In the genomic region with DNA sequence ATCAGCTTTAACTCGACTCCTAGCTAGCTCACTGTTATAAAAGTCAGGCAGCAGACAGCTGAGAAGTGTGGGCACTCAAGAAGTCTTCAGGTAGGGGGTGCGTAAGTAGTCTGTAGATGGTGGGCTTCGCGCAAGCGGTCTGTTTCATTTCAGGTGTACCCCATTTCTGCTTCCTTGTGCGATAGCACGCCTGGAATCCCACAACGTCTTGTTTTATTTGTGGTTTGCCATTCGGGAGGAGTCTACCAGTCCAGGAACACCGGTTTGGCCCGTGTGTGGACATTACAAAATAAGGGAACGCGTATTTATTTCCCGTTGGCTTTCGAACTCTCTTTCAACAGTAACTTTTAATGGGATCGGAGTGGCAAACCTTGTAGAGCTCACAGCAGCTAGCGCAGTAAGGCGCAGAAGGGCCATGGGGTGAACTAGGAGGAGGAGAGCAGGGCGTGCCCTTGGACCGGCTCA, we compare ENCODE assay signal across 9 mouse cellular contexts. TPM values are rescaled to one million over a fixed set of nuclear protein-coding genes. Genes with fewer than 3 reads are reported as not detected.
DNase-seq lines count a peak whose midpoint lies in the region; ATAC-seq lines count a peak whose summit lies in the region.
"Had no signal": no experiment of that assay in that cellular context is flagged by ENCODE, and none has a peak within 500 bp of the region (broad histone marks: within the 10 kb centered on the region; RNA-seq: fewer than 3 reads in every experiment).

No protein-coding gene starts in this region.

- ATAC-seq in megakaryocyte progenitor cell, adult 5-6 weeks (replicated peaks; ENCODE audit: poor library complexity), result peak; percentile 23; the same call in 1 of the 2 replicates
- no peak for ATAC-seq in frontal cortex, adult (ENCODE audit: low TSS enrichment)
- no peak for ATAC-seq in forebrain, embryonic 16.5 days

- no peak for DNase-seq in heart, embryonic 10.5 days (ENCODE audit: low spot score)
- no peak for DNase-seq in heart, adult 9 months (ENCODE audit: low spot score in 2 of 2)
- peak; percentile 78 for DNase-seq in Muller cell, postnatal 12 days (ENCODE audit: inconsistent ontology term)
- DNase-seq in heart, postnatal 4 days, result peak; percentile 11
- DNase-seq in left cerebral cortex, postnatal 10 days (ENCODE audit: extremely low spot score in 1 of 2, low spot score in 2 of 2), result no peak

- peak overlapping the region; percentile 51 for H3K4me3 ChIP-seq in heart, embryonic 10.5 days
- H3K4me3 ChIP-seq in forebrain, embryonic 16.5 days (replicated peaks; ENCODE audit: low read length), result no peak overlapping the region

- no peak overlapping the region for H3K4me2 ChIP-seq in forebrain, embryonic 16.5 days (ENCODE audit: low read length)

- H3K27me3 ChIP-seq in heart, embryonic 10.5 days (ENCODE audit: insufficient read depth, poor library complexity, severe bottlenecking), result peaks cover 88% of the 10 kb centered on the region
- H3K27me3 ChIP-seq in forebrain, embryonic 16.5 days (replicated peaks; ENCODE audit: control insufficient read depth, insufficient read depth, low read length), result peaks cover 81% of the 10 kb centered on the region

- WGBS in heart, embryonic 10.5 days, result 17% methylated on average over 20 of the region's 20 CpGs
- WGBS in forebrain, embryonic 16.5 days, result 12% methylated on average over 20 of the region's 20 CpGs

- H3K4me1 ChIP-seq in heart, embryonic 10.5 days, result peaks cover 57% of the 10 kb centered on the region
- H3K4me1 ChIP-seq in forebrain, embryonic 16.5 days (replicated peaks; ENCODE audit: control insufficient read depth, insufficient read depth, low read length), result peaks cover 8% of the 10 kb centered on the region

- peaks cover 14% of the 10 kb centered on the region; the same call in 1 of the 2 replicates for H3K36me3 ChIP-seq in heart, embryonic 10.5 days
- no peaks in the 10 kb centered on the region for H3K36me3 ChIP-seq in forebrain, embryonic 16.5 days (ENCODE audit: control insufficient read depth, insufficient read depth)

- peak overlapping the region; percentile 23; the same call in 1 of the 2 replicates for H3K27ac ChIP-seq in heart, embryonic 10.5 days
- no peak overlapping the region for H3K27ac ChIP-seq in forebrain, embryonic 16.5 days (ENCODE audit: low read length)

- H3K9ac ChIP-seq in forebrain, embryonic 16.5 days (replicated peaks; ENCODE audit: low read depth, low read length), result no peak overlapping the region

- intact Hi-C loops in left cerebral cortex, postnatal 10 days (cut with DNase I), result loop anchor here (5.0 kb wide), 1 partner anchor 632 kb away; no protein-coding TSS in a partner anchor

- no peaks in the 10 kb centered on the region for H3K9me3 ChIP-seq in heart, embryonic 10.5 days
- no peaks in the 10 kb centered on the region for H3K9me3 ChIP-seq in forebrain, embryonic 16.5 days (ENCODE audit: control insufficient read depth, low read length)

RNA-seq across cellular contexts. Expression of a gene that starts 7.4 kb away (rescaled TPM):
- 13.2 and 13.7 TPM in 2 replicates for polyA plus RNA-seq in heart, embryonic 10.5 days (2016; fragmentation: Nextera tagmentation; extraction: Ambion mirVana)
- 10 to 100 TPM; 12.0 to 12.7 TPM for total RNA-seq in heart, postnatal 4 days (2021)
- total RNA-seq in megakaryocyte progenitor cell, adult 5-6 weeks (2015), result not detected in 2 replicates
- not detected in 2 replicates for total RNA-seq in megakaryocyte progenitor cell, adult 5-6 weeks (2017)
- total RNA-seq in left cerebral cortex, postnatal 10 days (2021), result not detected
- 0.30 and 0.45 TPM in 2 replicates for polyA plus RNA-seq in forebrain, embryonic 16.5 days (2015; fragmentation: Nextera tagmentation; extraction: Ambion mirVana)
- total RNA-seq: liver, adult 2 months had no signal
- polyA plus RNA-seq: liver, adult 2 months had no signal

Comparison
In these comparisons a context has a peak if more than half of its experiments do, and no peak if none do; other contexts are left out.
1. DNase-seq: peak in Muller cell, postnatal 12 days (single experiment) and heart, postnatal 4 days (single experiment); none in heart, embryonic 10.5 days (single experiment), heart, adult 9 months (0 of 2) and left cerebral cortex, postnatal 10 days (0 of 2).
2. RNA of a gene that starts 7.4 kb away (total RNA-seq): 12.0 to 12.7 TPM in heart, postnatal 4 days; not detected in left cerebral cortex, postnatal 10 days and not detected in megakaryocyte progenitor cell, adult 5-6 weeks; every median in the first group is over 10 times any median in the second.